Mouse (Mus musculus) kidney, adult 18-20 months (tissue): Measurements from ENCODE around the gene Abhd18.

Experiments used
- DNase-seq: peaks from one replicate; pipeline ENCODE4 v3.0.0; 2021

Abhd18 gene

DNA sequence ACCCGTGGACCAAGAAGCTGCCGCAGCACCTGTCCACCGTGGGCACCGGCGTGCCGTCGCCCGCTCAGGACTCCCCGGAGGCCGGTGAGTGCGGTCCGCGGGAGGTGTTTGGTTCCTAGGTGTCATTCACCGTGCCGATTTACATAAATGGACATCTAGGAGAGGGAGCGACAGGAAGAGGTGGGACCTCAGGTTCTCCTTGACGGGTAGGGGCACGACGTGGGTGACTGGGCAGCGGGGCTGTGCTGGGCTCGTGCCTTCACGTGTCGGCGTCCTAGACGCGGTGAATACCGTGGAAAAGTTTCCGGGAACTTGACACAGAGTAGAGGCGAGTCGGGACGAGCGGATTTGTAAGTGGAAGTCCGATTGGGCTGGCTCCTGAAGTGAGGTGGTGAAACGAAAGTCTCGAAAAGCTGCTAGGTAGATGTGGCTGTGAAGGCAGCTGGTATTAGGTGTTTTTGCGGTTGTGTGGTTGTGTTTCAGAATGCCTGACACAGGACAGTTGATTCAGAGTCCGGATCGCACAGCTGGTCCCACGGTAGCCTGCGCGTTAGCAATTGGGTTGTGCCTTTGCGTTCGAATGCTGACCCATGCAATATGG, 103.9 kb downstream of the Abhd18 start:
- peak; percentile 83 for DNase-seq

DNA sequence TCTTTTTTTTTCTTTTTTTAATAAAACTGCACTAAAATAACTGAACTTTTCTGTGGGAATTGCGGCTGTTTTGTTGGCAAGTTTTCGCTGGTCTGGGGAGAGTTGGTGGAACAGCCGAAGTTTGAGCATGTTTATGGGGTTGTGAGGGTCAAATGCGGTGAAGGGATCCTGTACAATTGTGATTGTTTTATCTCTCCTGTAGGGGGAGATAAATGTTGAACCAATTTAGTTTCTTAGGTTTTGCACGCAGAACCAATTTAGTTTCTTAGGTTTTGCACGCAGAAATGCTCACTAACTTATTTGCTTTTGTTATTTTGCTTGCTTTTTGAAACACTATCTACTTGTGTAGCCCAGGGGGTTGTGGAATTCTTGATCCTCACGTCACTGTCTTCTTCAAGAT, 104.6 kb downstream of the Abhd18 start:
- DNase-seq: no peak

DNA sequence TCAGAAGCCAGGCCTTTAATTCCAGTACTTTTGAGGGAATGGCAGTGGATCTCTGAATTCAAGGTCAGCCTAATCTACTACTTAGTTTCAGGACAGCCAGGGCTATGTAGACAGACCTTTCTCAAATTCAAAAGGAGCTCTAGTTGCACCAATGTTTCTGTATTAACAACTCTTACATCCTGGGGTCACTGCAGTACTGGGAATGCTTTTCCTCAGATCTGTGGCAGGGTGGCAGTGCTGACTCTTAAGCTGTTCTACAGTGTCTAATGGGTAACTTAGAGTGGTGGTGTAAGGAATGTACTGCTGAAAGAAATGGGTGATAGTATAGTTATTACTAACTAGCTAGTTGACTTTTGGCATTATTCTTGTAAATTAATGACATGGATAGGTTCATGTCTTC, 105.8 kb downstream of the Abhd18 start:
- no peak for DNase-seq

DNA sequence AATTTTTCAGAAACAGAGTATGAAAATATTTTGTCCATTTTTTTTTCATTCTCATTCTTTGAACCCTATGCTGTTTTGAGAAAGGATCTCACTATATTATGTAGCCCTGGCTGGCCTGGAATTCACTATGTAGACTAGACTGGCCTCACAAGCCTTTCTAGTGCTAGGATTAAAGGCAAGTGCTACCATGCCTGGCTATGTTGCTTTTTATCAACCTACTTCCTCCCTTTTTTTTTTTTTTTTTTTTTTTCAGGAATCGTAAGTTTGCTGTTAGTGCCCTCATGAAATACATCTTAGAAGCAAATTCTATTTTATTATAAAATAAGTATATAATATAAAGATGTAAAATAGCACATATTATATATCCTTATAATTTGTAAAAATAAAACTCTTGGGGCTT, 108.0 kb downstream of the Abhd18 start:
- no peak for DNase-seq

DNA sequence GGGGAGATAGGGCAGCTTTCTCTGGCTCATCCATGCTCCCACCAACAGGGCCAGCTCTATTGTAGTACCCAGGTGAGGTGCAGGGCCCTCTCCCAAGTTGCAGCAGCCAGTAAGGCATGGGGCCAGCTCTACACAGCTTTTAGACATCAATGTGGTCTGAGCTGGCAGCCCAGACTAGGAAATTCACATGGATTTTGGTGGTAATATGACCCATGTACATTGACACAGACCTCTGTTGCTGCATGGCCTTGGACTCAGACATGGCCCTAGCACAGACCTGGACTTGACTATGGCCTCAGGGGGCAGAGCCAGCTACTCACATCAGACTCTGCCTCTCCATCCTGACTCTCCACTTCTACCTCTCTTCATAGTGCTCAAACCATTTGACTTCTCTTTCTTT, 112.1 kb downstream of the Abhd18 start:
- DNase-seq: no peak

DNA sequence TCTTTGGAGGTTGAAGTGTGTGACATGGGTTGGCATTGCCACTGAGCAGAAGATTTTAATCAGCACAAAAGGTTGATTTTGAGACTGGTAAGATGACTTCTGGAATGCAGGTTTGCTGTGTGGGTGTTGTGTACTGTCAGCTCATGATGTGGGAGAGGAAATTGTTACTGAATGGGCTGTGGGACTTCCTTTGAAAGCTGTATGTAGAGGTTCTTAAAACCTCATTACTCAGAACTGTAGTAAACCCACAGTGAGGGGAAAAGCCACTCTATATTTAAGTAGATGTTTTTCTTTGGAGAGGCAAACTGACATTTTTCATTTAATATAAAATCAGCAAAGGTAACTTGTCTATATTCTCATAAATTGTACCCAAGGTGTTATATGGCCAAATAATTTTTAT, 134.0 kb downstream of the Abhd18 start:
- no peak for DNase-seq

DNA sequence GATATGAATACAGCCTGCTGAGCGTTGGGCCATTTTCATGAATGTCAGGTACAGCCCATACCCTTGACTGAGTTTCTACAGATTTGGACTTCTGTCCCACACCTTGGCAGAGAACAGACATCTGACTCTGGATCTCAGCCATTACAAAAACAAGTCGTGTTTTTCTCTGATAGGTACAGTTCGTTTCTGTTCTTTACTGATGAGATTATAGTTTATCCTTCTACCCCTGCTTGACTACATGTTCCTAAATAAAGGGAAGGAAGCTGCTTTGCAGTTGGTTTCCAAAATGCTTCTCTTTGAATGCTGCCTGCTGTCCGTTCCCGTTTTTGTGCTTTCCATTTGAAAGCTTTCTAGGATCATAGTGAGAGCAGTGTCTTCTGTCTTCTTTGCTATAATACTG, 140.8 kb downstream of the Abhd18 start:
- no peak for DNase-seq
